Mouse (Mus musculus): ENCODE data around the gene Ltk. TPM values are rescaled to one million over a fixed set of nuclear protein-coding genes. Genes with fewer than 3 reads are reported as not detected.

Ltk gene
- total and polyA plus RNA-seq, 2 experiments from 2014 or later = 2.0 to 8.5 TPM

GRCm38 (mm10) chr2:119758844-119759835 is 1.1 kb downstream of the Ltk start:
- peak overlapping the region; percentile 97 for H3K4me2 ChIP-seq (ENCODE audit: low read depth, low read length)
- H3K27ac ChIP-seq = no peak overlapping the region
- 0 out of 2 replicates have a peak, but pooled peaks cover 19% of the 10 kb centered on the region for H3K27me3 ChIP-seq (ENCODE audit: insufficient read depth, low read length)
- H3K36me3 ChIP-seq (ENCODE audit: insufficient read depth, low read length) = peaks cover 8% of the 10 kb centered on the region
- no peak for TF ChIP-seq CTCF (IDR thresholded peaks at IDR 0.05; ENCODE audit: low read depth)
- no peaks in the 10 kb centered on the region for H3K9me3 ChIP-seq (ENCODE audit: low read length)
- H3K4me1 ChIP-seq (ENCODE audit: insufficient read depth, low read length) = peaks cover 4% of the 10 kb centered on the region; the same call in 1 of the 2 replicates
- ATAC-seq = no peak
- WGBS = 9% methylated on average over 37 of the region's 44 CpGs
- H3K4me3 ChIP-seq (ENCODE audit: low read length) = peak overlapping the region; percentile 60
- H3K9ac ChIP-seq (replicated peaks; ENCODE audit: low read length) = peak overlapping the region; percentile 43; the same call in 1 of the 2 replicates
- no peak for DNase-seq (ENCODE audit: low spot score)

DNA sequence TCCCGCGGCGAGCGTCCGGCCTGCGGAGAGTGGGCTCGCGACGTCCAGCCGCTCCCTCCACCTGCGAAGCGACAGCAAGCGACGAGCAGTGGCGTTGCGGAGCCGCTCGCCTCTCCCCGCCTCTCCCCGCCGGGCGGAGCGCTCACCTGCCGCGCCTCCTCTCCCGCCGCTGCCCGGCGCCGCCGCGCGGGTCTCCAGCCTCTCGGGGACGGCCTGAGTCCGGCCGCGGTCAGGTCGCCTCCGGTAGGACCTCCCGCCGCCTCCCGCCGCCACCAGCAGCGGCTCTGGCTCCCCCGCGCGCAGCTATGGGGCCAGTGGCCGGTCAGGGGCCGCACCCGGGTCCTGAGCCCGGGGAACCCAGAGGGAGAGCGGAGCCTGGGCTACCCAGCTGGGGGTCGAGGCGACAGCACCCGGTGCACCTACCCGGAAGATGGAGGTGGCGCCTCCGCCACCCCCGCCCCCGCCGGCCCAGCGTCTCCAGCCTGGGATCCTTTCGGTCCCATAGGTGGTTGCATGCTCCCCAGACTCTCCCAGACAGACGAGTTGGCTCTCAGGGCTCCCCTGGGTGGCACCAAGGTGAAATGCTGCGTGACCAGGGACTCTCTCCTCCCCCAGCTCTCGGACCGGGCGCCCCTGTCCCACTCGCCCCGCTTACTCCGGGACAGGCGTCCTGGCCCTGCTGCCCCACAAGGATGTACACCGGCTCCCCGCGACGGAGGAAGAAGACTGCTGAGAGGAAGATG is 2.0 kb downstream of the Ltk start:
- no peak for TF ChIP-seq CTCF (IDR thresholded peaks at IDR 0.05; ENCODE audit: low read depth)

GRCm38 (mm10) chr2:119757601-119758100 is 2.6 kb downstream of the Ltk start:
- peak overlapping the region; percentile 97 for H3K4me2 ChIP-seq (ENCODE audit: low read depth, low read length)
- 0 out of 2 replicates have a peak, but pooled peaks cover 19% of the 10 kb centered on the region for H3K27me3 ChIP-seq (ENCODE audit: insufficient read depth, low read length)
- no peak overlapping the region for H3K27ac ChIP-seq
- peak overlapping the region; percentile 43 for H3K9ac ChIP-seq (replicated peaks; ENCODE audit: low read length)
- 3% methylated on average over 24 of the region's 31 CpGs for WGBS
- peak; percentile 31; the same call in 1 of the 2 replicates for ATAC-seq
- no peaks in the 10 kb centered on the region for H3K9me3 ChIP-seq (ENCODE audit: low read length)
- peaks cover 4% of the 10 kb centered on the region; the same call in 1 of the 2 replicates for H3K4me1 ChIP-seq (ENCODE audit: insufficient read depth, low read length)
- peak overlapping the region; percentile 60 for H3K4me3 ChIP-seq (ENCODE audit: low read length)
- no peak for TF ChIP-seq CTCF (IDR thresholded peaks at IDR 0.05; ENCODE audit: low read depth)
- no peak for DNase-seq (ENCODE audit: low spot score)
- H3K36me3 ChIP-seq (ENCODE audit: insufficient read depth, low read length) = no peaks in the 10 kb centered on the region

More for the DNA sequence above, 2.0 kb downstream of the Ltk start:
- DNase-seq (ENCODE audit: low spot score) = peak; percentile 25
- Histone ChIP-seq H3K9ac (replicated peaks; ENCODE audit: low read length) (peak overlapping the region; percentile 43), H3K27me3 (ENCODE audit: insufficient read depth, low read length) (0 out of 2 replicates have a peak, but pooled peaks cover 19% of the 10 kb centered on the region), H3K4me1 (ENCODE audit: insufficient read depth, low read length) (peaks cover 4% of the 10 kb centered on the region; the same call in 1 of the 2 replicates), H3K4me2 (ENCODE audit: low read depth, low read length) (peak overlapping the region; percentile 97), H3K9me3 (ENCODE audit: low read length) (no peaks in the 10 kb centered on the region), H3K4me3 (ENCODE audit: low read length) (peak overlapping the region; percentile 60), H3K36me3 (ENCODE audit: insufficient read depth, low read length) (no peaks in the 10 kb centered on the region), H3K27ac (no peak overlapping the region)
- WGBS = 1% methylated on average over 51 of the region's 77 CpGs
- ATAC-seq = peak; percentile 39

GRCm38 (mm10) chr2:119749260-119749659 is 11.0 kb downstream of the Ltk start:
- no peak overlapping the region for H3K4me3 ChIP-seq (ENCODE audit: low read length)
- no peak overlapping the region for H3K9ac ChIP-seq (replicated peaks; ENCODE audit: low read length)
- no peak overlapping the region for H3K4me2 ChIP-seq (ENCODE audit: low read depth, low read length)
- ATAC-seq (no peak), DNase-seq (ENCODE audit: low spot score) (no peak)
- no peak for TF ChIP-seq CTCF (IDR thresholded peaks at IDR 0.05; ENCODE audit: low read depth)
- no peaks in the 10 kb centered on the region for H3K4me1 ChIP-seq (ENCODE audit: insufficient read depth, low read length)
- WGBS = 79% methylated on average over 13 of the region's 13 CpGs
- peaks cover under 1% of the 10 kb centered on the region; the same call in 1 of the 2 replicates for H3K27me3 ChIP-seq (ENCODE audit: insufficient read depth, low read length)
- no peak overlapping the region for H3K27ac ChIP-seq
- H3K36me3 ChIP-seq (ENCODE audit: insufficient read depth, low read length) = no peaks in the 10 kb centered on the region
- no peaks in the 10 kb centered on the region for H3K9me3 ChIP-seq (ENCODE audit: low read length)

DNA sequence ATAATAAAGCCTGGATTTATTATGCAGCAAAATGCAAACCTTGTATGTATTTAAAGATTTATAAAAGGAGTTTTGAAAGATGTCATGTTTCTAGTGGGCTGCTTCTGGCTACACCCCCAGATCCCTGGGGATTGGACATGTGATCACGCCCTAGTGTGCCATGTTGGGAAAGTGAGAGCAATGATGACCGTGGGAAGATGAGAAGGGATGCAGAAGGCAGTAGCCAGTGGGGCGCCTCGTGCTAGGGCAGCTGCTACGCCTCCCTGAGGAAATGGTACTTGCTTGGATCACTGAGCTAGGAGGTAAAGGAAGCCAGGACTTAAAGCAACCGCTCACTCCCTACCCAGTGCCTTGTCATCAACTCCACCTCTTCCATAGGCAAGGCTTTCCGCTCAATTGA is 12.7 kb downstream of the Ltk start:
- Histone ChIP-seq H3K9me3 (ENCODE audit: low read length) (no peaks in the 10 kb centered on the region), H3K4me1 (ENCODE audit: insufficient read depth, low read length) (no peaks in the 10 kb centered on the region; the same call in 1 of the 2 replicates), H3K36me3 (ENCODE audit: insufficient read depth, low read length) (no peaks in the 10 kb centered on the region), H3K4me3 (ENCODE audit: low read length) (no peak overlapping the region), H3K4me2 (ENCODE audit: low read depth, low read length) (no peak overlapping the region), H3K9ac (replicated peaks; ENCODE audit: low read length) (no peak overlapping the region), H3K27ac (no peak overlapping the region), H3K27me3 (ENCODE audit: insufficient read depth, low read length) (peaks cover 14% of the 10 kb centered on the region)
- no peak for TF ChIP-seq CTCF (IDR thresholded peaks at IDR 0.05; ENCODE audit: low read depth)
- WGBS = 80% methylated on average over 7 of the region's 7 CpGs
- ATAC-seq = no peak
- no peak for DNase-seq (ENCODE audit: low spot score)

DNA sequence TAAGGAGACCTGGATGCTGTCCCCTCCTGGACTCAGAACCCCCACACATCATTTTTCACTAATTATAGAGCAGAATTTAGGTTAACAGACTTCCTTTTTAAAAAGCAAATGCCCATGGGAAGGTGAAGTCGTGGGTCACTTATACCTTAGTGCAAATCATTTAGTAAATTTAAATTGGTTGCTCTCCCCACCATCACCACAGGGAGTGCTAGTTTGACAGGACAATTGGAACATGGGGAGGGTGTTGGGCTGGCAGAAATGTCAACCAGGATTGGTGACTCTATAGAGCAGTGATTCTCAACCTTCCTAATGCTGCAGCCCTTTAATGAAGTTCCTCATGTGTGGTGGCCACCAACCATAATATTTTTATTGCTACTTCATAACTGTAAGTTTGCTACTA is 14.9 kb downstream of the Ltk start:
- Histone ChIP-seq H3K9me3 (ENCODE audit: low read length) (no peaks in the 10 kb centered on the region), H3K4me3 (ENCODE audit: low read length) (no peak overlapping the region), H3K36me3 (ENCODE audit: insufficient read depth, low read length) (no peaks in the 10 kb centered on the region), H3K27ac (no peak overlapping the region), H3K4me1 (ENCODE audit: insufficient read depth, low read length) (no peaks in the 10 kb centered on the region; the same call in 1 of the 2 replicates), H3K4me2 (ENCODE audit: low read depth, low read length) (no peak overlapping the region), H3K27me3 (ENCODE audit: insufficient read depth, low read length) (peaks cover 14% of the 10 kb centered on the region), H3K9ac (replicated peaks; ENCODE audit: low read length) (no peak overlapping the region)
- no peak for ATAC-seq
- peak; percentile 42 for DNase-seq (ENCODE audit: low spot score)
- TF ChIP-seq CTCF (IDR thresholded peaks at IDR 0.05; ENCODE audit: low read depth) = peak; percentile 60
- 12% methylated on average over 1 of the region's 1 CpGs for WGBS

Measured in hindbrain, postnatal 0 days (tissue).